Mouse (Mus musculus) limb, embryonic 10.5 days (tissue): ENCODE results near the gene Nipsnap3b. TPM values are rescaled to one million over a fixed set of nuclear protein-coding genes. Genes with fewer than 3 reads are reported as not detected.

Source experiments
- DNase-seq: peaks from one replicate; pipeline ENCODE4 v3.0.0-alpha.2; 2017; ENCODE audit warnings: low spot score
- H3K27ac ChIP-seq: fragments of 300-500 bp; sonication (generic); 2 replicates; pipeline ENCODE4 v1.5.1; 2016; ENCODE audit warnings: mild to moderate bottlenecking
- H3K27me3 ChIP-seq: fragments of 300-500 bp; sonication (generic); 2 replicates; pipeline ENCODE4 v1.6.1; 2016; ENCODE audit warnings: low read depth, mild to moderate bottlenecking; ENCODE audit not compliant: poor library complexity, severe bottlenecking
- H3K36me3 ChIP-seq: fragments of 300-500 bp; sonication (generic); 2 replicates; pipeline ENCODE4 v1.6.1; 2016; ENCODE audit warnings: mild to moderate bottlenecking, moderate library complexity
- H3K4me1 ChIP-seq: fragments of 300-500 bp; sonication (generic); 2 replicates; pipeline ENCODE4 v1.6.1; 2016
- H3K4me3 ChIP-seq: fragments of 300-500 bp; sonication (generic); 2 replicates; pipeline ENCODE4 v1.5.1; 2016; ENCODE audit warnings: mild to moderate bottlenecking, moderate library complexity
- H3K9me3 ChIP-seq: fragments of 300-500 bp; sonication (generic); replicated peaks from 2 replicates; pipeline ENCODE4 v1.6.1; 2016; ENCODE audit warnings: mild to moderate bottlenecking
- WGBS: fragments of 180-500 bp; shearing (Covaris S2); methylation state at CpG from one replicate; pipeline ENCODE4 v1.1.7; 2016; 5-methylcytosine and 5-hydroxymethylcytosine counted together
- polyA plus RNA-seq: library from polyadenylated mRNA; unstranded; fragments of >200 nt; fragmentation: Nextera tagmentation; extraction: Ambion mirVana; gene quantifications from 2 replicates; pipeline ENCODE4 v1.2.1, GENCODE M21; 2016

The Nipsnap3b gene
- polyA plus RNA-seq, 1 experiment from 2014 or later = 59.1 TPM

DNA sequence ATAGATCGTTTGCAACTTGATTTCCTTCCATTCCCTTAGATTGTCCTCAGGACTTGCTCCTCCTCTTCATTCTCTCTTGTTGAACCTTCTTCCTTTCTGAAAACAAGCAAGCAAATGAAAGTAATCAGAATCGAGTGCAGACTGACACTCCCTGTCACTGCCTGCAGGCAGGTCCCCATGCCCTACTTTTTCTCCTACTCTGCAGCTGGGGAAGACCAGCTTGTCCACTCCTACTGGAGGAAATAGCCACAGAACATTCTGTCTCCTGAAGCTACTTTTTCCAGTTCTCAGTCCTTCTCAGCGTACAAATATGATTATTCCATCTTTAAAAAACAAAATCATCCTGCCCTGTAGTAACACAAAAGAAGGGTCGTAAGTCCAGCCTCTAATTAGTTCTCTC lies 12.7 kb downstream of the Nipsnap3b start:
- Histone ChIP-seq H3K27ac (no peak overlapping the region), H3K4me3 (no peak overlapping the region), H3K27me3 (no peaks in the 10 kb centered on the region), H3K9me3 (no peaks in the 10 kb centered on the region), H3K36me3 (peaks cover 40% of the 10 kb centered on the region), H3K4me1 (no peaks in the 10 kb centered on the region)
- 92% methylated on average over 4 of the region's 4 CpGs for WGBS
- DNase-seq = no peak

DNA sequence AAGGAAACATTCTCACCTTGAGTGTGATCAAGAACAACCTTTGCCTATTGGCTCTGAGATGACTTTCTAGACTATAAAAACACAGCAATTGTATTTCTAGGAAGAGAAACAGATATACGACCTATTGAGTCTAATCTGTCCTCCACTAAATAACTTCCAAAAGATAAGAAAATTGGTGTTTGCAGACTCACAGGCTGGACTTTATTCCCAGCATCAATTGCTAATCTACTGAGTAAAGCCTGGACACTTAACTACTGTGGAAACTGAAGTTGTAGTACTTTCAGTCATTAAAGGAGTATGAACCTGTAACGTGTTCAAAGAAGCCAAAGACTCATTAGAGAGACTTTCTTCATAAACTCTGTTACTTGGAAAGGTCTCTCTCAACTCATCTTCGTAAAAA lies 16.1 kb downstream of the Nipsnap3b start:
- H3K9me3 ChIP-seq = no peaks in the 10 kb centered on the region
- H3K4me1 ChIP-seq = no peaks in the 10 kb centered on the region
- H3K27ac ChIP-seq = no peak overlapping the region
- H3K4me3 ChIP-seq = no peak overlapping the region
- peaks cover 15% of the 10 kb centered on the region for H3K36me3 ChIP-seq
- no peak for DNase-seq
- H3K27me3 ChIP-seq = no peaks in the 10 kb centered on the region
- WGBS = 87% methylated on average over 3 of the region's 3 CpGs

DNA sequence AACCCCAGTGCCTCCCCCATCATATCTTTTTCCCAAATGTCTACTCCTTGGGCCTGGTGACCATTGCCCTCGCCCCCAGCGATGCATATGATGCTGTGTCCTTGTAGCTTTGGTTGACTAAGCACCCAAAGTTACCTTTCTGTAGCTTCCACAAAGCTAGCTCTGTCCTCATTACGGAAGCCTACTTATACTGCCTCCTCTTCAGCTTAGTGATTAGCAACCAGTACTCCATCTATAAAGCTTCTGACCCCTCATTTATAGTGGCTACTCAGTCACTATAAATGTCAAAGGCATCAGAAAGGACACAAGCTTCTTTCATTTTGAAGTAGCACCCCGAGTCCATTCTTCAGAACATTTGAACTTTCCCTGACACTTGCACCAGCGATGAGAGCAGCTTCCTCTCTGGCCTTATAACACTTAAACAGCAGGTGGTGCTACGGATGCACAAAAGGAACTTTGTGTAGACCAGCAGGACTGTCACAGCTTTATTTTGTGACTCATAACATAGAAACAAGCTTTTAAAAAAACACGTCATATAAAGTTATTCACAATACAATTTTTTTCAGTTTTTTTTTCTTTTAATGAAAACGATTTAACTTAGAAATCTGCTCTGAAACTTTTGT lies 18.8 kb downstream of the Nipsnap3b start:
- Histone ChIP-seq H3K9me3 (no peaks in the 10 kb centered on the region), H3K27ac (no peak overlapping the region), H3K36me3 (peaks cover 3% of the 10 kb centered on the region; the same call in 1 of the 2 replicates), H3K4me1 (no peaks in the 10 kb centered on the region), H3K27me3 (no peaks in the 10 kb centered on the region), H3K4me3 (no peak overlapping the region)
- DNase-seq = no peak
- WGBS = 48% methylated on average over 8 of the region's 8 CpGs

DNA sequence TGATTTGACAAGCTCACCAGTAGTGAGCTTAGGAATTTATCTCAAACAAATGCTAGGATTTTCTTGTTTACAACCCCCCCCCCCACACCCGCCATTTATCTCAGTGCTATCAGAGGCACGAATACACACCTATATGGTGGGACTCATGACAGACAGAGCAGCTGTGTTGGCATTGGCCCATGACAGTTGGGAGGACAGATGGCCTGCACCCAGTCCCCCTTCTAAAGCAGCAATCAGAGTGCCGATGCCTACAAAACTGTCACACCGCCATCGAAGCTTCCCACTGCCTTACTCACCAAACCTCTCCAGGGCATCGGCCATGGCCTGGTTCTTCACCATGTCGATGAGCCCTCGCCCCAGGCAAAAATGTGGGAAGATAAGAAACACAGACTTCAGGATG lies 32.1 kb downstream of the Nipsnap3b start:
- Histone ChIP-seq H3K4me1 (no peaks in the 10 kb centered on the region), H3K27me3 (no peaks in the 10 kb centered on the region), H3K27ac (no peak overlapping the region), H3K9me3 (no peaks in the 10 kb centered on the region), H3K4me3 (no peak overlapping the region), H3K36me3 (0 out of 2 replicates have a peak, but pooled peaks cover 7% of the 10 kb centered on the region)
- WGBS = 92% methylated on average over 8 of the region's 8 CpGs
- no peak for DNase-seq

DNA sequence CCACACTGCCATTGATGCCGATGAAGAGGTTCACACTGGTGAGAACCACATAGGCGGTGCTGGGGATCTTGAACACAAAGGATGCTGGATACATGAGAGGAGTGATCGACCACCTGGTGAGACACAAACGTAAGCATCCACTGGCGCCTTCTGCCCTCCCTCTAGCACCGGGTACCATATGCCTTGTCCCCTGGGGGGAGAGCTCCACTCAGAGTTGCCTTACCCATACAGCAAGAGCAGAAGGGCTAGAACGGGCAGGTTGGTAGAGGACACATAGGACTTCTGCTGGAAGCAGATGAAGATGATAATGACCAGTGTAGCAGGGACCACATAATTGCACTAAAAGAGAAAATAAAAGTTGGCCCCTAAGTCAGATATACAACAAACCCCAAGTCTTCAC lies 34.1 kb downstream of the Nipsnap3b start:
- no peak overlapping the region for H3K4me3 ChIP-seq
- no peaks in the 10 kb centered on the region for H3K27me3 ChIP-seq
- no peak for DNase-seq
- H3K36me3 ChIP-seq = 0 out of 2 replicates have a peak, but pooled peaks cover 8% of the 10 kb centered on the region
- H3K27ac ChIP-seq = no peak overlapping the region
- no peaks in the 10 kb centered on the region for H3K4me1 ChIP-seq
- 83% methylated on average over 7 of the region's 7 CpGs for WGBS
- no peaks in the 10 kb centered on the region for H3K9me3 ChIP-seq

DNA sequence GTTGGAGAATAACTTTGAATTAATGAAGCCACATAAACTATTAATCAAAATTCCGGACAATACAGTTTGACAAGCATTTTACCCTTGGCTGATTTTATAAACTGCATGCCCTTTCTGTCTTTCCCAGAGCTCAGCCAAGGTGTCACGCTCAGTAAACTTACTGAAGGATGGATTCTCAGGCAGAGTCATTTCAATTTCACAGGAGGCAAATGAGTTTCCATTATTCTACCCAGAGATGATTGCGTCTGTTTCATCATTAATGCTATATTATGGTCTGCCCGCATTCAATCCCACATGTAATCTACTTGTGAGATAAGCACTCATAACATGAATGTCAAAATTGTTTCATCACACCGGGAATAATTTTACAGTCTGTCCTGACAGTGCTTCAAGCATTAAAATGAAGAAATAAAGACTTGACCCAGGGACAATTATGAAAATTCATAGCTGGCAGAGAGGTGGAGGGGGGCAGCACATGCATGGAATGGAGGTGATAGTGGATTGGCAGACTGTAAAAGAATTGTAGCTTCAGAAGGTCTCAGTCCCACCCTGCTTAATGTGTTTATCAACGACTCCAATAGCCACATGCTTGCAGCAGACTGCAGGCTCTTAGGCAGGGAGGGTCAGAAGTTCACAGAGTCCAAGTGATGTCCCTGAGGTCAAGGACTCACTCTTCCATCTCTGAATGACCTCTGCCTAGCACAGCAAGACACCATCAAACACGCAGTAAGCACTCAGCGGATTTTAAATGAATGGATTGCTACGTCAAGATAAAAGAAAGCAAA lies 34.8 kb downstream of the Nipsnap3b start:
- Histone ChIP-seq H3K27ac (no peak overlapping the region), H3K4me3 (no peak overlapping the region), H3K27me3 (no peaks in the 10 kb centered on the region), H3K36me3 (0 out of 2 replicates have a peak, but pooled peaks cover 8% of the 10 kb centered on the region), H3K4me1 (no peaks in the 10 kb centered on the region), H3K9me3 (no peaks in the 10 kb centered on the region)
- no peak for DNase-seq
- WGBS = 77% methylated on average over 9 of the region's 9 CpGs

DNA sequence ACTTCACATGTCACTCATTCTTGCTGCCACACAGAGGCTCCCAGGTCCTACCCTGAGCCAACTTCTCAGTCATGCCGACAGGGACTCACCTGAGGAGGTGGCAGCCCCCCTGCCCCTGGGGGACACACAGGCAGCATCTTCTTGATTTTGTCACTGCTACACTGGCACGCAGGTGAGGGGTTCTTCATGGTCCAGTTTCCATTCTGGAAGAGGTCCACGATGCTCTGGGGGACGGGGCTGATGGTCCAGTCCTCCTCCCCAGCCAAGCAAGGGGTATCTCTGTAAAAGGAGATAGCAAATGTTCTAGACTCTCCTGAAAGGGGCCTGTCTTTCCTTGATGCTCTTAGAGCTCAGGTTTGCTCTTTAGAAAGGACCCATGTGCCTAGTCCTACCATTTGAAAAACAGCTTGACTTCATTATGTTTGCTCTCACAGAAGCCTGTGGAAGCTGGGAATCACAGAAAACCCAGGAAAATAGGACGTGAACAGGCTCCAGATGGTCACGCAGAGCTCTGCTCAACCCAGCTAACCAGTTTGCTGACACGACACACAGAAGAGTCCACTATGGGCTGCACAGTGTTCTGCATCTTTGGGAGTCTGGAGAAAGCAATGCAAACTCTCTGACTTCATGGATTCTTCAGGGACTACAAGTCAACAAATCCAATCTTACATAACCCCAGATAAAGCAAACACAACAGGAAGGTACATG lies 50.8 kb downstream of the Nipsnap3b start:
- H3K27ac ChIP-seq = no peak overlapping the region
- H3K36me3 ChIP-seq = peaks cover 8% of the 10 kb centered on the region; the same call in 1 of the 2 replicates
- H3K4me3 ChIP-seq = no peak overlapping the region
- H3K9me3 ChIP-seq = no peaks in the 10 kb centered on the region
- DNase-seq = no peak
- no peaks in the 10 kb centered on the region for H3K27me3 ChIP-seq
- 86% methylated on average over 7 of the region's 7 CpGs for WGBS
- H3K4me1 ChIP-seq = no peaks in the 10 kb centered on the region

Other genes with a start within 250 kb of the Nipsnap3b start
- not detected in 2 replicates for gene Olfr275, start 197.3 kb upstream of the Nipsnap3b start, polyA plus RNA-seq
- not detected in 2 replicates for gene Olfr273, start 152.6 kb upstream of the Nipsnap3b start, polyA plus RNA-seq
- gene Olfr272, start 92.7 kb upstream of the Nipsnap3b start, polyA plus RNA-seq = not detected in 2 replicates
- not detected in 2 replicates for gene Olfr270, start 47.3 kb upstream of the Nipsnap3b start, polyA plus RNA-seq
- gene Nipsnap3a, start 22.6 kb upstream of the Nipsnap3b start, polyA plus RNA-seq = not detected in 2 replicates
- 2.3 and 3.2 TPM in 2 replicates for gene Abca1, start 148.0 kb downstream of the Nipsnap3b start, polyA plus RNA-seq